Mouse (Mus musculus): ENCODE measurements around the gene Anapc2. TPM values are rescaled to one million over a fixed set of nuclear protein-coding genes. Genes with fewer than 3 reads are reported as not detected.
A peak's percentile ranks its signal among the peaks of the same experiment; 100 is the strongest.

Gene Anapc2
- polyA plus RNA-seq, 1 experiment from 2014 or later = 128 TPM

- Histone ChIP-seq H3K36me3 (ENCODE audit: control insufficient read depth, insufficient read depth, low read length) (no peaks in the 10 kb centered on the region), H3K4me2 (ENCODE audit: low read depth) (peak overlapping the region; percentile 54), H3K27ac (ENCODE audit: low read depth, low read length) (no peak overlapping the region), H3K4me1 (ENCODE audit: control insufficient read depth, insufficient read depth, low read length) (no peaks in the 10 kb centered on the region), H3K4me3 (ENCODE audit: low read depth, low read length) (peak overlapping the region; percentile 39), H3K9me3 (ENCODE audit: control insufficient read depth, low read length) (no peaks in the 10 kb centered on the region), H3K9ac (ENCODE audit: low read length) (peak overlapping the region; percentile 39; the same call in 1 of the 2 replicates), H3K27me3 (ENCODE audit: control insufficient read depth, insufficient read depth, low read length) (peaks cover 32% of the 10 kb centered on the region)
- DNase-seq (ENCODE audit: low spot score) = no peak
- ATAC-seq (ENCODE audit: insufficient read depth, low FRiP score, low TSS enrichment) = no peak
- 3% methylated on average over 31 of the region's 31 CpGs for WGBS
Measured at GRCm38 (mm10) chr2:25318119-25318966, 46.1 kb downstream of the Anapc2 start.

GRCm38 (mm10) chr2:25318971-25319773 lies 46.9 kb downstream of the Anapc2 start, which contains the start of gene Grin1:
Gene Grin1 (minus strand): TSS chr2:25319187.
- H3K36me3 ChIP-seq (ENCODE audit: control insufficient read depth, insufficient read depth, low read length) = no peaks in the 10 kb centered on the region
- WGBS = 11% methylated on average over 53 of the region's 58 CpGs
- H3K4me3 ChIP-seq (ENCODE audit: low read depth, low read length) = peak within 1 kb of the TSS; percentile 39
- peak; percentile 72 for DNase-seq (ENCODE audit: low spot score)
- no peak within 1 kb of the TSS for H3K27ac ChIP-seq (ENCODE audit: low read depth, low read length)
- no peaks in the 10 kb centered on the region for H3K4me1 ChIP-seq (ENCODE audit: control insufficient read depth, insufficient read depth, low read length)
- no peaks in the 10 kb centered on the region for H3K9me3 ChIP-seq (ENCODE audit: control insufficient read depth, low read length)
- H3K27me3 ChIP-seq (ENCODE audit: control insufficient read depth, insufficient read depth, low read length) = peaks cover 27% of the 10 kb centered on the region
- peak within 1 kb of the TSS; percentile 54 for H3K4me2 ChIP-seq (ENCODE audit: low read depth)
- peak within 1 kb of the TSS; percentile 39; the same call in 1 of the 2 replicates for H3K9ac ChIP-seq (ENCODE audit: low read length)
- ATAC-seq (ENCODE audit: insufficient read depth, low FRiP score, low TSS enrichment) = no peak

DNA sequence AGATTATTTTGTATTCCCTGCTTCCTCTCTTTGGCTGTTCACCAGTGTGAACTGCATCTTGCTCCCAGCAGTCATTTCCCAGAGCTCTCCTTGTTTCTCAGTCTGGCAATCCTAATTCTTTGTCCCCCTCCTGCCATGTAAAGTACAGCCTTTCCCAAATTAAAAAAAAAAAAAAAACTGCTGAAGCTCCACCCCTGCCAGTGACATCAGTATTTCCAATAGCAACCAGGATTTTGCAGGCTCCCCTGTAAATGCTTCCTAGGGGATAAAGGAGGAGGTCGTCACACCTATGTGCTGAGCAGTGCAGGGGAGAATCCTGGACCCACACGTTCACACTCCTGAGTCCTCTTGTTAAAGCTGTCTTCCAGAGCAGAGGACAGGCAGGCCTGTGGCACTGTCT lies 47.8 kb downstream of the Anapc2 start:
- Histone ChIP-seq H3K4me3 (ENCODE audit: low read depth, low read length) (no peak overlapping the region), H3K27me3 (ENCODE audit: control insufficient read depth, insufficient read depth, low read length) (peaks cover 25% of the 10 kb centered on the region), H3K36me3 (ENCODE audit: control insufficient read depth, insufficient read depth, low read length) (no peaks in the 10 kb centered on the region), H3K9ac (ENCODE audit: low read length) (no peak overlapping the region), H3K27ac (ENCODE audit: low read depth, low read length) (no peak overlapping the region), H3K9me3 (ENCODE audit: control insufficient read depth, low read length) (no peaks in the 10 kb centered on the region), H3K4me1 (ENCODE audit: control insufficient read depth, insufficient read depth, low read length) (no peaks in the 10 kb centered on the region), H3K4me2 (ENCODE audit: low read depth) (no peak overlapping the region)
- DNase-seq (ENCODE audit: low spot score) (no peak), ATAC-seq (ENCODE audit: insufficient read depth, low FRiP score, low TSS enrichment) (no peak)
- 40% methylated on average over 2 of the region's 2 CpGs for WGBS

DNA sequence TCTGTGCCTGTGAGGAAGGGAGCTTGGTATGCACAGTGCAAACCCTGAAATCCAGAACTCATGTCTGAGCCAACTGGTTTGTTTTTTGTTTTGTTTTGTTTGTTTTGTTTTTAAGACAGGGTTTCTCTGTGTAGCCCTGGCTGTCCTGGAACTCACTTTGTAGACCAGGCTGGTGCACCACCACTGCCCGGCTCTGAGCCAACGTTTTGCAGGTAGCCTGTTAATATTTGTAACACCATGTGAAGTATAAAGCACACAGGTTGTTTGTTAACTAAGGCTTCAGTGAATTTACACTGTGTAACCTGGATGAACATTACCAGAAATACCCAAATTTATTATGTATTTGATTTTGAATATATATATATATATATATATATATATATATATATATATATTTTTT lies 53.8 kb downstream of the Anapc2 start:
- no peaks in the 10 kb centered on the region for H3K27me3 ChIP-seq (ENCODE audit: control insufficient read depth, insufficient read depth, low read length)
- no peaks in the 10 kb centered on the region for H3K9me3 ChIP-seq (ENCODE audit: control insufficient read depth, low read length)
- H3K27ac ChIP-seq (ENCODE audit: low read depth, low read length) = no peak overlapping the region
- no peak overlapping the region for H3K9ac ChIP-seq (ENCODE audit: low read length)
- no peaks in the 10 kb centered on the region for H3K4me1 ChIP-seq (ENCODE audit: control insufficient read depth, insufficient read depth, low read length)
- H3K4me3 ChIP-seq (ENCODE audit: low read depth, low read length) = no peak overlapping the region
- 79% methylated on average over 2 of the region's 2 CpGs for WGBS
- H3K4me2 ChIP-seq (ENCODE audit: low read depth) = no peak overlapping the region
- ATAC-seq (ENCODE audit: insufficient read depth, low FRiP score, low TSS enrichment) (no peak), DNase-seq (ENCODE audit: low spot score) (no peak)
- H3K36me3 ChIP-seq (ENCODE audit: control insufficient read depth, insufficient read depth, low read length) = no peaks in the 10 kb centered on the region

DNA sequence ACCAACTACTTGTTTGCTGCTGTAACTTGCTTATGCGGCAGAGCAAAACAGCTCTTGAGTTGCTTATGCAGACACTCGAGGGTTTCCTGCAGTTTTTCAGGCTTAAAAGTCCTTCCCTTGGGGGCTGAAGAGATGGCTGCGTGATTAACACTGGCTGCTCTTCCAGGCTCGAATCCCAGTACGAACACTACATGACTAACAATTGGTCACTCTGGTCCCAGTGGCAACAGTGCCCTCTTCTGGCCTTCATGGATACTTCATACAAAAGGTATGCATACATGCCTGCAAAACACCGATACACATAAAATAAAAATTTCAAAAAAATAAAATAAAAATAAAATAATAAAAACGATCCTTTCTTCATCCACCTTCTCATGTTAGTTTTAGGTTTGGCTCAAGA lies 56.2 kb downstream of the Anapc2 start:
- Histone ChIP-seq H3K9me3 (ENCODE audit: control insufficient read depth, low read length) (no peaks in the 10 kb centered on the region), H3K4me3 (ENCODE audit: low read depth, low read length) (no peak overlapping the region), H3K27me3 (ENCODE audit: control insufficient read depth, insufficient read depth, low read length) (no peaks in the 10 kb centered on the region), H3K4me2 (ENCODE audit: low read depth) (no peak overlapping the region), H3K27ac (ENCODE audit: low read depth, low read length) (no peak overlapping the region), H3K36me3 (ENCODE audit: control insufficient read depth, insufficient read depth, low read length) (no peaks in the 10 kb centered on the region), H3K9ac (ENCODE audit: low read length) (no peak overlapping the region), H3K4me1 (ENCODE audit: control insufficient read depth, insufficient read depth, low read length) (peaks cover 7% of the 10 kb centered on the region)
- 35% methylated on average over 7 of the region's 7 CpGs for WGBS
- DNase-seq (ENCODE audit: low spot score) = no peak
- no peak for ATAC-seq (ENCODE audit: insufficient read depth, low FRiP score, low TSS enrichment)

DNA sequence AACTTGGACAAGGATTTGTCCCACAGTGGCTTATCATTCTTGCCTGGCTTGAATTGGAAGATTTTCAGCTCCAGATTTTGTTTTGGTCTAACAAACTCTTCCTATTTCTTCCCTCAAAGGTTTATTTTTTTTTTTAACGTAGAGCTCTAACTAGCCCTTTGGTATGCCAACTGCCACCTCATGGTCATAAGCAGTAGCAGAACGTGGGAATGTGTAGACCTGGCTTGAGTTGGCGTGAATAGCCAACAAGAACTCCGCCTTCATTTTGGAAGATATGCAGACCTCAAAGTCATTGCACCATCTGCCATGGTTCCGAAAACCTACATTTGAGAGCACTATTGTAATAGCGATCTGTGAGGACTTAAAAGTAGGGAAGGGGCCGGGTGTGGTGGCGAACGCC lies 59.2 kb downstream of the Anapc2 start:
- Histone ChIP-seq H3K4me2 (ENCODE audit: low read depth) (peak overlapping the region; percentile 61), H3K36me3 (ENCODE audit: control insufficient read depth, insufficient read depth, low read length) (peaks cover 5% of the 10 kb centered on the region), H3K9me3 (ENCODE audit: control insufficient read depth, low read length) (no peaks in the 10 kb centered on the region), H3K4me1 (ENCODE audit: control insufficient read depth, insufficient read depth, low read length) (peaks cover 8% of the 10 kb centered on the region), H3K27me3 (ENCODE audit: control insufficient read depth, insufficient read depth, low read length) (no peaks in the 10 kb centered on the region), H3K4me3 (ENCODE audit: low read depth, low read length) (peak overlapping the region; percentile 89), H3K9ac (ENCODE audit: low read length) (peak overlapping the region; percentile 92), H3K27ac (ENCODE audit: low read depth, low read length) (no peak overlapping the region)
- 64% methylated on average over 9 of the region's 9 CpGs for WGBS
- DNase-seq (ENCODE audit: low spot score) = no peak
- no peak for ATAC-seq (ENCODE audit: insufficient read depth, low FRiP score, low TSS enrichment)

- WGBS = under 1% methylated on average over 78 of the region's 78 CpGs
- ATAC-seq (ENCODE audit: insufficient read depth, low FRiP score, low TSS enrichment) (peak; percentile 95), DNase-seq (ENCODE audit: low spot score) (peak; percentile 100)
- H3K27ac ChIP-seq (ENCODE audit: low read depth, low read length) = peak within 1 kb of the TSS; percentile 76
- peak within 1 kb of the TSS; percentile 76 for H3K4me2 ChIP-seq (ENCODE audit: low read depth)
- peaks cover 5% of the 10 kb centered on the region for H3K36me3 ChIP-seq (ENCODE audit: control insufficient read depth, insufficient read depth, low read length)
- H3K4me1 ChIP-seq (ENCODE audit: control insufficient read depth, insufficient read depth, low read length) = peaks cover 8% of the 10 kb centered on the region
- peak within 1 kb of the TSS; percentile 89 for H3K4me3 ChIP-seq (ENCODE audit: low read depth, low read length)
- H3K9ac ChIP-seq (ENCODE audit: low read length) = peak within 1 kb of the TSS; percentile 92
- no peaks in the 10 kb centered on the region for H3K27me3 ChIP-seq (ENCODE audit: control insufficient read depth, insufficient read depth, low read length)
- no peaks in the 10 kb centered on the region for H3K9me3 ChIP-seq (ENCODE audit: control insufficient read depth, low read length)
Measured at GRCm38 (mm10) chr2:25332286-25333160, 60.2 kb downstream of the Anapc2 start, which contains the start of gene Man1b1. Gene Man1b1 (plus strand): TSS chr2:25332338.

GRCm38 (mm10) chr2:25333569-25333968 lies 61.3 kb downstream of the Anapc2 start:
- peak overlapping the region; percentile 69 for H3K9ac ChIP-seq (ENCODE audit: low read length)
- DNase-seq (ENCODE audit: low spot score) (no peak), ATAC-seq (ENCODE audit: insufficient read depth, low FRiP score, low TSS enrichment) (no peak)
- no peaks in the 10 kb centered on the region for H3K9me3 ChIP-seq (ENCODE audit: control insufficient read depth, low read length)
- H3K27me3 ChIP-seq (ENCODE audit: control insufficient read depth, insufficient read depth, low read length) = no peaks in the 10 kb centered on the region
- H3K4me1 ChIP-seq (ENCODE audit: control insufficient read depth, insufficient read depth, low read length) = peaks cover 8% of the 10 kb centered on the region
- peaks cover 9% of the 10 kb centered on the region for H3K36me3 ChIP-seq (ENCODE audit: control insufficient read depth, insufficient read depth, low read length)
- peak overlapping the region; percentile 89 for H3K4me3 ChIP-seq (ENCODE audit: low read depth, low read length)
- H3K27ac ChIP-seq (ENCODE audit: low read depth, low read length) = no peak overlapping the region
- H3K4me2 ChIP-seq (ENCODE audit: low read depth) = peak overlapping the region; percentile 76
- 83% methylated on average over 2 of the region's 2 CpGs for WGBS
